Mouse (Mus musculus) limb, embryonic 11.5 days (tissue): ENCODE measurements around the gene Daam2. TPM values are rescaled to one million over a fixed set of nuclear protein-coding genes. Genes with fewer than 3 reads are reported as not detected.
"Not testable (repeated sequence)": the region's sequence is repeated elsewhere in the genome, so short reads cannot be mapped to it uniquely, and the experiment has no call there.

Experiments used
- ATAC-seq: fragments of 200-750 bp; cut with Nextera tagmentation; 2 replicates; pipeline ENCODE4 v1.8.0; 2017; ENCODE audit warnings: low read depth; ENCODE audit not compliant: insufficient number of reproducible peaks, low FRiP score, low TSS enrichment
- DNase-seq: peaks from one replicate; pipeline ENCODE4 v3.0.0-alpha.2; 2015; ENCODE audit warnings: low spot score
- H3K27ac ChIP-seq: fragments of 300-500 bp; sonication (generic); replicated peaks from 2 replicates; pipeline ENCODE4 v1.5.1; 2014; ENCODE audit warnings: low read depth, mild to moderate bottlenecking, low read length
- H3K27me3 ChIP-seq: fragments of 300-500 bp; sonication (generic); 2 replicates; pipeline ENCODE4 v1.6.1; 2014; ENCODE audit warnings: mild to moderate bottlenecking, low read length, mixed read lengths; ENCODE audit not compliant: control insufficient read depth, insufficient read depth
- H3K36me3 ChIP-seq: fragments of 300-500 bp; sonication (generic); 2 replicates; pipeline ENCODE4 v1.6.1; 2014; ENCODE audit warnings: mild to moderate bottlenecking, low read length, moderate library complexity, mixed read lengths; ENCODE audit not compliant: control insufficient read depth, insufficient read depth
- H3K4me1 ChIP-seq: fragments of 300-500 bp; sonication (generic); 2 replicates; pipeline ENCODE4 v1.6.1; 2014; ENCODE audit warnings: low read length, mixed read lengths; ENCODE audit not compliant: control insufficient read depth, insufficient read depth
- H3K4me2 ChIP-seq: fragments of 300-500 bp; sonication (generic); 2 replicates; pipeline ENCODE4 v1.6.1; 2014; ENCODE audit warnings: low read depth, mild to moderate bottlenecking, moderate library complexity; ENCODE audit not compliant: severe bottlenecking
- H3K4me3 ChIP-seq: fragments of 300-500 bp; sonication (generic); 2 replicates; pipeline ENCODE4 v1.5.1; 2014; ENCODE audit warnings: low read depth, low read length
- H3K9ac ChIP-seq: fragments of 300-500 bp; sonication (generic); 2 replicates; pipeline ENCODE4 v1.6.1; 2014; ENCODE audit warnings: mild to moderate bottlenecking, low read length
- H3K9me3 ChIP-seq: fragments of 300-500 bp; sonication (generic); 2 replicates; pipeline ENCODE4 v1.6.1; 2016; ENCODE audit warnings: low read length; ENCODE audit not compliant: control insufficient read depth
- WGBS: fragments of 180-500 bp; shearing (Covaris S2); extraction: QIAGEN DNeasy Blood & Tissue Kit; methylation state at CpG from one replicate; pipeline ENCODE4 v1.1.7; 2014; 5-methylcytosine and 5-hydroxymethylcytosine counted together
- polyA plus RNA-seq: library from polyadenylated mRNA; unstranded; fragments of >200 nt; fragmentation: Nextera tagmentation; extraction: Ambion mirVana; gene quantifications from 2 replicates; pipeline ENCODE4 v1.2.1, GENCODE M21; 2014

The Daam2 gene
- polyA plus RNA-seq, 1 experiment from 2014 or later, result 8.6 TPM

GRCm38 (mm10) chr17:49442841-49443240, 121.3 kb downstream of the Daam2 start:
- not testable (repeated sequence) for H3K9ac ChIP-seq, H3K36me3 ChIP-seq, DNase-seq, H3K9me3 ChIP-seq, H3K27ac ChIP-seq, H3K27me3 ChIP-seq, H3K4me2 ChIP-seq, H3K4me3 ChIP-seq, H3K4me1 ChIP-seq, ATAC-seq
- 41% methylated on average over 3 of the region's 3 CpGs for WGBS

GRCm38 (mm10) chr17:49440331-49441130, 123.6 kb downstream of the Daam2 start:
- H3K9ac ChIP-seq, result no peak overlapping the region
- DNase-seq, result no peak
- no peak overlapping the region for H3K27ac ChIP-seq
- no peak overlapping the region for H3K4me3 ChIP-seq
- H3K9me3 ChIP-seq, result no peaks in the 10 kb centered on the region
- 63% methylated on average over 14 of the region's 14 CpGs for WGBS
- no peaks in the 10 kb centered on the region for H3K27me3 ChIP-seq
- H3K4me1 ChIP-seq, result no peaks in the 10 kb centered on the region
- peaks cover 2% of the 10 kb centered on the region; the same call in 1 of the 2 replicates for H3K36me3 ChIP-seq
- H3K4me2 ChIP-seq, result no peak overlapping the region
- ATAC-seq, result no peak

DNA sequence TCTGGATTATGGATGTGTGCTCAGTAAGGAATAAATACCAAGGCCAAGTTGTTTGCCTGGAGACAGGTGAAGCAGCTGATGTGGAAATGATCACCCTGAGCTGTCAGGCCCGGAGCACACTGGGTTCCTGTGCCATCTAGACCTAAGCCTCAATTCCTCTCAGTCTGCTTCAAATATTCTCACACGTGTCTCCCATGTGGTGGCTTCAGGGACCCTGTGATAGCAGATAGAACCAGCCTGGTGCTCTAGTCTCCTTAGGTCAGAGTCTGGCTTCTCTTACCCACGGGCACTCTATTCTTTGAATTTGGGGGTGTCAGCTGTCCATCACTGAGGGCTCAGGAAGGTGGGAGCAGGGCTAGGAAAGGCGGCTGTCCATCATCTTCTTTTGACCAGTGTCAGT, 124.4 kb downstream of the Daam2 start:
- no peaks in the 10 kb centered on the region for H3K27me3 ChIP-seq
- H3K4me2 ChIP-seq, result no peak overlapping the region
- H3K9me3 ChIP-seq, result no peaks in the 10 kb centered on the region
- H3K36me3 ChIP-seq, result peaks cover 9% of the 10 kb centered on the region
- ATAC-seq (no peak), DNase-seq (no peak)
- no peak overlapping the region for H3K4me3 ChIP-seq
- WGBS, result 86% methylated on average over 4 of the region's 4 CpGs
- H3K4me1 ChIP-seq, result no peaks in the 10 kb centered on the region
- no peak overlapping the region for H3K27ac ChIP-seq
- no peak overlapping the region for H3K9ac ChIP-seq

GRCm38 (mm10) chr17:49438822-49439574, 125.1 kb downstream of the Daam2 start:
- WGBS, result 72% methylated on average over 12 of the region's 12 CpGs
- peaks cover 12% of the 10 kb centered on the region for H3K36me3 ChIP-seq
- ATAC-seq (no peak), DNase-seq (no peak)
- H3K9me3 ChIP-seq, result no peaks in the 10 kb centered on the region
- H3K27me3 ChIP-seq, result no peaks in the 10 kb centered on the region
- H3K9ac ChIP-seq, result no peak overlapping the region
- no peak overlapping the region for H3K27ac ChIP-seq
- no peak overlapping the region for H3K4me2 ChIP-seq
- no peak overlapping the region for H3K4me3 ChIP-seq
- H3K4me1 ChIP-seq, result no peaks in the 10 kb centered on the region

GRCm38 (mm10) chr17:49437306-49437705, 126.8 kb downstream of the Daam2 start:
- H3K36me3 ChIP-seq, result peaks cover 12% of the 10 kb centered on the region
- not testable (repeated sequence) for H3K4me3 ChIP-seq, H3K27ac ChIP-seq, H3K4me1 ChIP-seq, H3K4me2 ChIP-seq, H3K9me3 ChIP-seq, ATAC-seq, H3K27me3 ChIP-seq, H3K9ac ChIP-seq, DNase-seq

GRCm38 (mm10) chr17:49436631-49437030, 127.5 kb downstream of the Daam2 start:
- no peak for ATAC-seq
- H3K27ac ChIP-seq, result no peak overlapping the region
- no peak overlapping the region for H3K4me3 ChIP-seq
- peaks cover 12% of the 10 kb centered on the region for H3K36me3 ChIP-seq
- no peaks in the 10 kb centered on the region for H3K4me1 ChIP-seq
- 90% methylated on average over 6 of the region's 6 CpGs for WGBS
- H3K9me3 ChIP-seq, result no peaks in the 10 kb centered on the region
- no peak for DNase-seq
- no peak overlapping the region for H3K4me2 ChIP-seq
- H3K27me3 ChIP-seq, result no peaks in the 10 kb centered on the region
- no peak overlapping the region for H3K9ac ChIP-seq

DNA sequence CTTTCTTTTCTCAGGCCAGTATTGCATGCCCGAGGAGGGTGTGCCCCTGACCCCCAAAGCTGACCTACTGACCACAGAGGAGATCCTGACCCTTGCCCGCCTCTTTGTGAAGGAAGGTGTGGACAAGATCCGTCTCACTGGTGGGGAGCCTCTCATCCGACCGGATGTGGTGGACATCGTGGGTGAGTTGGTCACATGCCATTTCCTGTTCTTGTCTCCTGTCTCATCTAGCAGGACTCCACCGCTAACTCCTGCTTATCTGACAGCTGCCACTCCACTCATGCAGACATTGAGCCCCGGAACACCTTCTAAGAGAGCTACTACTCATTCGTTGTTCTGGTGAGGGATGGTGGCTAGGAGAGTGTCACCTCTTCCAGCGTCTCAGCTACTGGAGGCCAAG, 129.1 kb downstream of the Daam2 start:
- ATAC-seq (no peak), DNase-seq (no peak)
- H3K9ac ChIP-seq, result no peak overlapping the region
- H3K27ac ChIP-seq, result no peak overlapping the region
- H3K27me3 ChIP-seq, result no peaks in the 10 kb centered on the region
- no peak overlapping the region for H3K4me2 ChIP-seq
- WGBS, result 95% methylated on average over 10 of the region's 10 CpGs
- no peak overlapping the region for H3K4me3 ChIP-seq
- H3K9me3 ChIP-seq, result no peaks in the 10 kb centered on the region
- peaks cover 12% of the 10 kb centered on the region for H3K36me3 ChIP-seq
- H3K4me1 ChIP-seq, result peaks cover under 1% of the 10 kb centered on the region; the same call in 1 of the 2 replicates

GRCm38 (mm10) chr17:49434236-49434635, 129.9 kb downstream of the Daam2 start:
- no peak overlapping the region for H3K27ac ChIP-seq
- H3K36me3 ChIP-seq, result peaks cover 12% of the 10 kb centered on the region
- no peak for DNase-seq
- ATAC-seq, result no peak
- peaks cover 6% of the 10 kb centered on the region; the same call in 1 of the 2 replicates for H3K4me1 ChIP-seq
- WGBS, result 77% methylated on average over 6 of the region's 6 CpGs
- no peak overlapping the region for H3K4me2 ChIP-seq
- no peaks in the 10 kb centered on the region for H3K27me3 ChIP-seq
- no peaks in the 10 kb centered on the region for H3K9me3 ChIP-seq
- no peak overlapping the region for H3K4me3 ChIP-seq
- no peak overlapping the region for H3K9ac ChIP-seq
